Mouse (Mus musculus): ENCODE measurements at regions not wholly inside any gene's neighbourhood (a gene's known extent, or its start where the extent isn't known, plus 50 kb on each side); places are given as distances from the start of the nearest gene placed in this dataset.

DNA sequence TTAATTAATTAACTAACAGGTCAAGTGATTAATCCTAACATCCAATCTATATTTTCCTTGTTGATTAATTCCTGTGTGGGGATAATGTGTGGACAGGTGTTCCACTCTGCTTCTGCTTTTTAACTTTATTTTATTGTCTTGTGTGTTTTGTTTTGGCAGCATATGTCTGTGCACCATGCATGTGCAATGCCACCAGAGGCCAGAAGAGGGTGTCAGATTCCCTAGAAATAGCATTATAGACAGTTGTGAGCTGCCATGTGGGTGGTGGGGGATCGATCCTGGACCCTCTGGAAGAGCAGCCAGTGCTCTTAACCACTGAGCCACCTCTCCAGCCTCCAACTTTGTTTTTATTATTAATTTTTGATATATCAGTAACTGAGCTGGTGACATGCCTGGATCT lies 65.6 kb downstream of the En1 start:
- ATAC-seq (ENCODE audit: insufficient number of reproducible peaks, low FRiP score, low TSS enrichment): no peak

DNA sequence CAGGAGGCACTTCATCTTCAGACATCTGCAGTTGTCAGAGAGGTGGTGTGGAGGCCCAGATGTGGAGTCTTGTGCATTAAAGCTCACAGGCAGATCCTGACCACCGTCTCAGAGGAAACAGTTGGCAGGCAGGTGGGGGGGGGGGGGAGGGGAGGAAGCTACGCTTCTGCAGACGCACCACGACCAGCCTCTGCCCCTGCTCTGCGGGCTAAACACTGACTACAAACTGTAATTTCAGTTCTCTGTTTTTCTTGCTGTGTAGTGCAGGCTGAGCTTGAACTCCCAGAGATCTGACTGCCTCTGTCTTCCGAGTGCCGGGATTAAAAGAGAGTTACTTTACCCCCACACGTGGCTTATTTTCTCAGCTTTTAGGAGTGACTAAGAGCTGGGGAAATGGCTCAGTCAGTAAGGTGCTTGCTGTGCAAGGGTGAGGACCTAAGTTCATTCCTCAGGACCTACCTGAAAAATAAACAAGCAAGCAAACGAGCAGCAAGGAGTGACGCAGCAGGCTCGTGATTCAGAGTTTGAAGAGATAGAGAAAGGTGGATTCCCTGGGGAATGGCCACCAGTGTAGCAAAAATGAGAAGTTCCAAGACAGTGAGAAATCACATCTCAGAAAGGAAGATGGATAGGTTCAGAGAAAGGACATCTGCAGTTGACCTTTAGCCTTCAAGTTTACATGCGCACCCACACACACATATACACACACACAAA lies 81.5 kb downstream of the En1 start:
- no peak for ATAC-seq (ENCODE audit: insufficient number of reproducible peaks, low FRiP score, low TSS enrichment)

DNA sequence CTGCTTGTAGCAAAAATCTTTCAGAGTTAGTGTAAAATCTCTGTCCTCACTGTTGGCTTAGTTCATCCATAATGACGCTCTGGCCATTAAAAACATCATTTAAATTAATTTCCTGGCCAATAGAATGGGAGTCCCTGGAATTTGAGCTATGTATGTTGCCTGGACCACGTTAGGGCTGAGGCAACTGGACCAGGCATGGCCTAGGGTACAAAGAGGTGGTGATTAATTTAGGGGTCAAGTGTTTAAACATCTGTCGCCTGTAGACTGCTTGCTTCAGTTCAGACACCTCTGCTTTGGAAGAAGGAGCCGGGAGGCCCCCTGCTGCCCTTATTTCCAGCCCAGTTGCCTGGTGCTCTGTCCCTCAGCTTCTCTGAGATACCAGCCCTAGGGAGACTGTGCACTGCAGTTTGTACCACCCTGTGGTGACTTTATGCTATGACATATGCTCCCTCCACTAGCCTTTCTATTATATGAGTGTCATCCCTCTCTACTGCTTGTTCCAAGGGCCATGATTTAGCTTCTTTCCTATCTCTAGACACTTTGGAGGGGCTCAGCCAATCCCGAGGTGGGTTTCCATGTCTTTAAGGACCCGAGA lies 83.5 kb downstream of the En1 start:
- peak; percentile 36; the same call in 1 of the 2 replicates for ATAC-seq (ENCODE audit: insufficient number of reproducible peaks, low FRiP score, low TSS enrichment)

DNA sequence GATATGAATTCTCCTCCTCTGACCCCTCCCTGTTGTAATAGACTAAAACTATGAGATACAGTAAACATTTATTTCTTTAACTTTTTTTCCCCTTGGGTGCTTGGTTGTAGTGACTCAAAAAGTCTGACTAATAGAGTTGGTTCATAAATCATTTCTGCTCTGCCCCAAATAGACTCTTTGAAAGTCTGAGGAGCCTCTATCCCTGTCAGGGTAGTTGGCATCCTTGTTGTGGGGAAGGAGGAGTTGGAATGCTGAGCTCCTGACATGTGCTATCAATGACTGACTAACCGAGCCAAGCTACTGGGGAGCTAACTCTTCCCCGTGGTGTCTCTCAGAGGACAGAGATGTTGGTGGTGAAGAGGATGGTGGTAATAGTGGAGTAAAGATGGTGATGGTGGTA lies 89.4 kb downstream of the En1 start:
- ATAC-seq (ENCODE audit: insufficient number of reproducible peaks, low FRiP score, low TSS enrichment): no peak

DNA sequence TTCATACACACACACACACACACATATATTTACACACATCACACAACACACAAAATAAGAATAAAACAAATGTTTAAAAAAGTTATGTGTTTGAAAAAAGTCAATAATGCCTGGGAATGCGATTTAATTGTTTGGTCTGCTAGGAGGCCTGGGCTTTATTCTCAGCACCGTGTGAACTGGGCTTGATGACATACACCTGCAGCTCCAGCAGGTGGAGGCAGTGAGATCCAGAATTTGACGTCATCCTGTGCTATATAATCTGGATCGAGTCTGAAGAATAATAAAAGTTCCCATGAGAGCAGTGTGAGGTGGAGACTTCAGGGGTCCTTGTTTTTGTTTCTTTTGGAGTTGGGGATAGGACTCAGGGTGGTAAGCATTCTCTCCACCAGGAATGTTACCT lies 96.0 kb downstream of the En1 start:
- no peak for ATAC-seq (ENCODE audit: insufficient number of reproducible peaks, low FRiP score, low TSS enrichment)

DNA sequence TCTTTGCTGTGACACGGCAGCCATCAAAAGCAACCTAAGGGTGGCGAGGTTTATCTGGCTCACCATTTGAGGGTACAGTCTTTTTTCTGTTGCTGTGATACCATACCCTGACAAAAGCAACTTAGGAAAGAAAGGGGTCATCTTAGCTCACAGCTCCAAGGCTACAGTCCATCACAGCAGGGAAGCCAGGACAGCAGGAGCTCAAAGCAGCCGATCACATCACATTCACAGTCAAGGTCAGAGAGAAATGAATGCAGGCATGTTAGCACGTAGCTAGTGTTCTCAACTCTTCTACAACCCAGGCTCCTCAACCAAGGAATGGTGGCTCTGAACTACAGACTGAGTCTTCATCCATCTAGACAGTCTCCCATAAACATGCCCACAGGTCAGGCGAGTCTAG lies 102.0 kb downstream of the En1 start:
- no peak for ATAC-seq (ENCODE audit: insufficient number of reproducible peaks, low FRiP score, low TSS enrichment)

DNA sequence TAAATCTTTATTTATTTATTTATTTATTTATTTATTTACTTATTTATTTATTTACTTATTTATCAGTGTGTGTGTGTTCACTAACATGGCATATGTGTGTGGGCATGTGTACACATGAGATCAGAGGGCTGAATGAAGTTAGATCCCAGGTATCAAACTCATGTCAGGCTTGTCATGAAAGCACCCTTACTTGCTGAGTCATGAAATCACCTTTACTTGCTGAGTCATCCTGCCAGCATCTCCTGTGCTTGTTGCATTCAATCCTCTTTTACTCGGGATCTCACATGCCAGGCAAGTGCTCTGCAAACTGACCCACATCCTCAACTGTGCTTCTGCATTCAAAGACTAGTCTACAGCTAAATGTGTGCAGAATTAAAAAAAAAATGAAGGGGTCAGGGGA lies 103.8 kb downstream of the En1 start:
- ATAC-seq (ENCODE audit: insufficient number of reproducible peaks, low FRiP score, low TSS enrichment): no peak

DNA sequence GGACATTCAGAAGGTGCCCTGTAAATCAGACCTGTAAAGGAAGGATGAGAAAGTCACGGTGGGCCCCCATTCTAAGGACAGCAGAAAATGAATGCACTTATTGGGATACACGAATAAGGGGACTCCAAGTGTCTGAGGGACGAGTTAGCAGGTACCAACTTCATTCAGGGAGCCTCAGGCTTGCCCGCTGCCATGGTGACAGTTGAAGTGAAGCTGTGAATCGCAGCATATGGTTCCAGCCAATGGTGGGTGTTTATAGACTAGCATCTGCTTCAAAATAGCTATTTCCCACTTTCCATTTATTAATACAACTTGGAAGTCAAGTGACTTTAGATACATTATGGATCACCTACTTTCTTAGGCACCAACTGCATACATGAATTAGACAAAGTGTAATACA lies 106.3 kb downstream of the En1 start:
- no peak for ATAC-seq (ENCODE audit: insufficient number of reproducible peaks, low FRiP score, low TSS enrichment)

DNA sequence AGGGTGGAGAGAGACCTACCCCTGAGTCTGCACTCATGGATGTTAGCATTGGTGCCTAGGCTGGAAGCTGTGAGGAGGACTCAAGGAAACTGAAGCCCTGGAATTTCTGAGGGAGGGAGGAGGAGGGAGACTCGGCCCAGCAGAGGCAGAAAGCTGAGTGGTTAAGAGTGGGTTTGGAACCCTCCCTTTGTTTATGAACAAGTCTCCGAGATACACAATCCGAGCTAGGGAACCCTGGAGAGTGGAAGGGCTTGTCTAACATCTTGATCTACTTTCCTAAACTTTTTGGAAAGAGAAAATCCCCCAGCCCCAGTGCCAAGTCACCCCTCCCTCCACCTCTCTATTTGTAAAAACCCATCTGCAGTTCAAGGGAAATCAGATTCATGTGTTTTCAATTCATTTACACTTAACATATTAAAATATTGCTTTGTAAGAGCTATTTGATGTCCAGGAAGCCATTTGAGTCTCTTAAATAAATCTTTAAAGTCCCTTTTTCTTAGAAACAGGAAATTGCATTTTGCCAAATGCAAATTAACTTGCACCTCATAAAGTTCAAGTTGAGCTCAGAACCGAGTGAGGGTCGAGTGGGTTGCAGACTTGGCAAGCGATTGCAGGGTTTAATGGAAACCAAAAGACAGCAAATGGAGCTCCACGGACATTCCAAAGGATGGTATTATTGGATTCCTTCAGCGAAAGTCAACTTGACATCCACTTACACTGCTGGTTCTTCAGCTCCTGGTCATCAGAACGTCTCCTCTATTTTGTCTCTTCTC lies 113.1 kb downstream of the En1 start:
- ATAC-seq (ENCODE audit: insufficient number of reproducible peaks, low FRiP score, low TSS enrichment): no peak

DNA sequence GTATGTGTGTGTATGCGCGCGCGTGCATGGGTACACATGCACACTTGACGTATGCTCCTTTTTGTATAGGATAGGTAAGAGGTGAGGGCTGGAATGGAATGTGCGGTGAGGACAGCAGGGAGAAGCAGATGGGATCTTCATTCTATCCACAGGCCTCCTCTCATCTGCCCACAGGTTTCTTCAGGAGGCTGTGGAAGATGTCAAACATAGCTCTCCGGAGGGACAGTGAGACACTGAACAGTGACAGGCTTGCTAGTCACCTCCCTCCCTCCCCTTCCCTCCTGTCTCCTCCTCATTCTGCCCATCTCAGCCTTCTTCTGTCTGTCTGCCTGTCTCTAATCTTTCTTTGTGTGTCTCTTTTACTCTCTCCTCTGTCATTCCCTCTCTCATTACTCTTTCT lies 124.6 kb downstream of the En1 start:
- no peak for ATAC-seq (ENCODE audit: insufficient number of reproducible peaks, low FRiP score, low TSS enrichment)

DNA sequence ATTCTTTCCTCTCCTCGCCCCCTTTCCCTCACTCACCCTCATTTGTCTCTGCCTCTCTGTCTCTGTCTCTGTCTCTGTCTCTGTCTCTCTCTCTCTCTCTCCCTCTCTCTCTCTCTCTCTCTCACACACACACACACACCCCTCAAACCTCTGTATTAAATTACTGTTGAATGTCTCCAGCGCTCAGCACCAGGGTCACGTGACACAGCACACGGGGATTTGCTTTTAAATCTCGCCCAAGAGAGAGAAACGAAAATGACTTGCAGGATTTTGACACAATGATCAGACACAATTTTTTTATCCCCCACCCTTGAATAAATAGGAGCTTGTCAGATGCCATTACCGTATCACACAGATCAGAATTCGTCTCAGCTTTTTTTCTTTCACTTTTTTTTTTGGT lies 125.2 kb downstream of the En1 start:
- no peak for ATAC-seq (ENCODE audit: insufficient number of reproducible peaks, low FRiP score, low TSS enrichment)

DNA sequence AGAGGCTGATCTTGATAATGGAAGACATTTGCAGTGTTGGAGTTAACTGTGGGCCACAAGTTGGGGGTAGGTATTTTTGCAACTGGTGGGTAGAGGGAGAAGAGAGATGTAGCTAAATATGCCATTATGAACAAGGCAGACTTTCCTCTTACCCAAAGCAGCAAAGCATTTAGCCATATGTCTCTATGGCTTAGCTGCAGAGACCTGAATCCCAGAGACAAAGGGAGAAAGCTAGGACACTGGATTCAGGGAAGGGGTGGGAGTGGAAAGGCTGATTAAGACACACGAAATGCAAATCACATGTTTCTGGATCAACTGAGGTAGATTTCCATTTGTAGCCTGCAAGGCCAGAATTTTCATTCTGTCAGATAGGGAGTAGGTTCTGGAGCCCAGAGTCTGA lies 129.8 kb downstream of the En1 start:
- no peak for ATAC-seq (ENCODE audit: insufficient number of reproducible peaks, low FRiP score, low TSS enrichment)

DNA sequence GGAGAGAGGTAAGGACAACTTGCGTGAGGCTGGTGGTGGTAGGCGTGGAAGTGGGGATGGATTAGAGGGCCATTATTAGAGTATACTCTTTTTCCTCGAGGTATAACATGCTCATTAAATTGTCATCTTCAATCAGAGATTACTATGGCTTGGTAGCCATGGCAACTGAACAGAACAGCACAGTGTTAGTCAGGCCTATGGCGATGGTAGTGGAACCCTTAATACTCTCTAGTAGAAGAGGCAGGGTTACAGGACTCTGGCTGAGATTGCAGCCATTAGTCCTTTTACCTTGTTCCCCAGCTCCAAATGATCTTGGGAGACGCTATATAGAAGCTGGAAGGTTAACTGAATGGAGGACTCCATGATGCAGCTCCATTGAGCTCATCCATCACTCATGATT lies 131.5 kb downstream of the En1 start:
- no peak for ATAC-seq (ENCODE audit: insufficient number of reproducible peaks, low FRiP score, low TSS enrichment)

DNA sequence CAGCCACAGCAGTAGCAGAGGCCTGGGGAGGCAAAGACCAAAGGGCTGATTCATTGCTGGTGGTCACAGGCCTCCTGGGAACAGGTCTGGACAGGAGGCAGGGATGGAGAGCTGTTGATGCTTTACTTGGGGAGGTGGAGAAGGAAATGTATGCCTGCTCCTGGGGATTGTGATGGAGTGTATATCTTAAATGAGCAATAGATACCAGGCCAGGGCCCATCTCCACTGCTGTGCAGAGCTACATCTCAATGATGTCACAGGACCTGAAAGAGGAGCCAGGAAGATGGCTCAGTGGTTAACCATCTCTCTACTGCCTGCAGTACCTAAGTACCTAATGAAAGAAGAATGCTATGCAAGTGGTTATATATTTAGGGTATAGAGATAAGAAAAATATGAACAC lies 132.6 kb downstream of the En1 start:
- no peak for ATAC-seq (ENCODE audit: insufficient number of reproducible peaks, low FRiP score, low TSS enrichment)

DNA sequence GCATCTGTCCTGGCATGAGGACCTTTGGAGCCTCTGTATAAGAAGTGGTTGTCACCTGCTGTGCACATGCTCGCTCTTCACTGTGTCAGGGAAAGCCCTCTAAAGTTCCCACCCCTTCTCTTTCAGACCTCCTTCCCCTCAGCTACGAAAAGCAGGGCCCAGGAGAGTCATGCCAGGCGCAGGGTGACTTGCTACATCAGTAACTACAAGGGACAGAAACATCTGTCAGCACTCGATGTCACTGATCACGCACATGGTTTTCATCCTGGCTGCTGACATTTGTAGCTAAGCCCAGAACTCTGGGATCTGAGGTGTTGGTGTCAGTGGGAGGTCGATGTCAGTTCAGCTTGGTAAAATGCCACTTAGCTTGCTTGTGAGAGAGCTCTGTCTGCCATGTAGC lies 137.3 kb downstream of the En1 start:
- ATAC-seq (ENCODE audit: insufficient number of reproducible peaks, low FRiP score, low TSS enrichment): no peak

DNA sequence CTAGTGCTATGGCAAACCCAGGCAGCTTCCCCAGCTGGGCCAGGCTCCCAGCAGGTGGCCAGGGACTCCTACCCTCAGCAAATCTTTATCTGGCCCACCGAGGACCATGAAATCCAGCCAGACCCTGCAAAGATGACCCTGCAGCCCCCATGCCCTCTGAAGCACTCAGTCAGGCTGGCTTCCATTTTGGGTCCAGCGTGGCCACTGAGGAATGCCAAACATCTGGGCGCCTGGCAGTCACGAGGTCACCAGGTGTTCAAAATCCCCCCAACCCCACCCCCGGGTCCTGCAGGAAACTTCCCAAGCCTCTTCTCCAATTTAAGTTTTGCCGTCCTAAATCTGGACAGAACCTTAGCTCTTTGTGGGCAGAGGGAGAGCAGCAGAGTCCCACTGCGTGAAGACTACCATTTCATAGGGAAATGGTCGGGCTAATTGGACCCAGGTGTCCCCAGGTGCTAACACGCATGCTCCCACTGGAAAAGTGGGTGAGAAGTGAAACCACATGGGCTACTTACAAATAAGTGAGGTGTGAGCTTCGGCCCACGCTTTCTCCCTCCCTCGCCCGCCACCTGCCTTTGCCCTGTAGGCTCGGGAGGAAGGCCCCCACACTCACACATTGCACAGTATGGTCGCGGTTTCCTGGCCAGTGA lies 139.0 kb downstream of the En1 start:
- no peak for ATAC-seq (ENCODE audit: insufficient number of reproducible peaks, low FRiP score, low TSS enrichment)

DNA sequence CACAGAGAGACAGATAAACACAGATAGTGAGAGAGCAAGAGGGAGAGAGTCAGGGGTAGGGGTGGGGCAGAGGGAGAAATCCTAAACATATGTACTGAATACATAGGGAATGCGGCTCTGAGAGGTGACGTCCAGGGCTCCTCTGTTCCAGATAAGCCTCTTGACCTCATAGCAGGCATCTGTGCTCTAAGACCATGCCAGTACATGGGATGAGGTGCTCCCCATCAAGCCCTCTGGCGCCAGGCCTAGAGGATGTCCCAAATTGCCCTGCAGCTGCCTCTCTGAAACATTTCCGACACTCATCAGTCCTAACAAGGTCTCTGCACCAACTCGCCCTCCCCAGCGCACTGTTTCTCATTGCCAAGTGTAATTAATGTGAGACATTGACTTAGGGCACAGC lies 146.7 kb downstream of the En1 start:
- no peak for ATAC-seq (ENCODE audit: insufficient number of reproducible peaks, low FRiP score, low TSS enrichment)

DNA sequence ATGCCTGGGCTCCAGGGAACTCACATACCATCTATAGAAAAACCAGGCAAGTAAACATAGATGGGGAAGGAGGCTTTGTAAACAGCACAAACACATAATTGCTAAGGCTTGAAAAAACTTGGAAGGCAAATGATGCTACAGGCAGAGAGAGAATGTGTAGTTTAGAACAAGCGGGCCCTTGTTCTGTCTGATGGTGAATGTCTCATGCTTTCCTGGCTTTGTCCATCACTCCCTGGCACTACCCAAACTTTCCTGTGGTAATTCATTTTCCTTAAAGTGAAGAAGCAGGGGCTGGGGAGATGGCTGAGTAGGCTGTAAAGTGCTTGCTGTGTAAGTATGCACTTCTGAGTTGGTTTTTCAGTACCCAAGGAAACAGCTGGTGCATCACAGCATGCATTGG lies 151.2 kb downstream of the En1 start:
- ATAC-seq (ENCODE audit: insufficient number of reproducible peaks, low FRiP score, low TSS enrichment): no peak

DNA sequence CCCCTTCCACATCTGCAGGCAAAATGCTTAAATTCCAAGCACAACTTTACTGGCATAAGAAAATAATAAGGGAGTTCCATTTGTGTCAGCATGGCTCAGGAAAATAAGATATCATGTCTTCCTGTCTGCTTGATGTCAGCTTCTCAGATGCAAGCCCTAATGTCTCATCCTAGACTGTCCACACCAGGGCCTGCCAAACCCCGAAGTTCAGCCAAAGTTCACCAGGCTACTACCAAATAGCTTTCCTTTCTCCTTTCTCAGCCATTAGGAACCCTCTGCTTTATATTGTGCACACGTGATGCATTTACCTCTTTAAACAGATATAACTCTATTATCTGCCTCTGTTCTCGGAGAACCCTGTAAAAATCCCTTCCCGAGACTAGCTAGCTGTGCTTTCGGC lies 152.1 kb downstream of the En1 start:
- no peak for ATAC-seq (ENCODE audit: insufficient number of reproducible peaks, low FRiP score, low TSS enrichment)

DNA sequence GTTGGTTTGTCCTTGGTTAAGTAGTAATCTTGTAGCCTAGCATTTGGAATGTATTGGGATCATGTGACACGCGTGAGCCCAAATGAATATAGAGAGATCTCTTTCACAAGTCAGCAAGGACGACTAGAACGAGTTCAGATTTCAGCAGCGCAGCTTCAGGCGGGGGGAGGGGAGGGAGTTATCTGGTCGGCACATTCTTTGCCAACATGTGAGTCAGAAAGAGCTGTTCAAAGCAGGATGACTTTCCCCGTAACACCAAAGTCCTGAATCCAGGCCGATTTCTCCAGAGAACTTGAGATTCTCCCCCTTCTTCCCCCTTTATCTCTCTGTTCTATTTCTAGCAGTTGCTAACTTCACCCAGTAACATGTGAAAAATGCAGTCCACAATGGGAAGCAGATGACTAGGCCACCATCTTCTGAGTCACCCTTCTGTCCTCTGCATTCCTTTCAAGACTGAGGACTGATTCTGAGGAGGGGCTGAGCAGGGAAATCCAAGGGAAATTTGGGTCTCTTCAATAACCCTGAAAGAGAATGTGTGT lies 155.1 kb downstream of the En1 start:
- no peak for ATAC-seq (ENCODE audit: insufficient number of reproducible peaks, low FRiP score, low TSS enrichment)

DNA sequence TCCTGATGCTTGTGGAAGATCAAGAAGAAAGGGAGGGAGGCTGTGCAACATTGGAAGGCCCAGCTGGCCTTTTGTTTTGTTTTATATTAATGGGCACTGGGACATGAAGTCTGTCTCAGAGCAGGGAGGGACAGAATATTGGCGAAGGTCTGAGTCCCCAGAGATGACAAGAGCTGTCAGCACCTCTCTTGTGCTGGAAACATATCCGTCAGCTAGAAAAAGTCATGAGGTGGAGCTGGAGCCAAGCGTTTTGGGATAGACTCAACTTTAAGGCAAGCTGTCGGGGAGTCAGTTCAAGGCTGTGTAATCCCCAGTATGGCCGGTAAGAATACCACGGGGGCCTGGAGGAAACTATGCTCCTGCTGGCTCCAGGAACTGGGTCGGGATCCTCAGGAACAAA lies 156.0 kb downstream of the En1 start:
- no peak for ATAC-seq (ENCODE audit: insufficient number of reproducible peaks, low FRiP score, low TSS enrichment)
